8 mouse cellular contexts compared by ENCODE assay signal in genomic region chr13:51101016-51101776, GRCm38 (mm10). TPM values are rescaled to one million over a fixed set of nuclear protein-coding genes. Genes with fewer than 3 reads are reported as not detected.
DNase-seq lines count a peak whose midpoint lies in the region; ATAC-seq and TF ChIP-seq lines count a peak whose summit lies in the region.

No protein-coding gene starts in this region.

- H3K4me3 ChIP-seq in C2C12 (ENCODE audit: insufficient read depth, poor library complexity, severe bottlenecking) = peak overlapping the region; percentile 64
- peak overlapping the region; percentile 85 for H3K4me3 ChIP-seq in forebrain, embryonic 12.5 days (replicated peaks)
- H3K4me3 ChIP-seq in liver, embryonic 16.5 days (ENCODE audit: low read depth, low read length) = peak overlapping the region; percentile 76
- peak overlapping the region; percentile 88 for H3K4me3 ChIP-seq in neural tube, embryonic 11.5 days (ENCODE audit: low read depth, low read length)
- H3K4me3 ChIP-seq in stomach, embryonic 16.5 days (replicated peaks; ENCODE audit: low read length) = peak overlapping the region; percentile 83

- WGBS in forebrain, embryonic 12.5 days = 1% methylated on average over 53 of the region's 89 CpGs
- under 1% methylated on average over 55 of the region's 89 CpGs for WGBS in liver, embryonic 16.5 days (ENCODE audit: insufficient replicate concordance)
- WGBS in neural tube, embryonic 11.5 days = 3% methylated on average over 46 of the region's 89 CpGs
- WGBS in stomach, embryonic 16.5 days = under 1% methylated on average over 64 of the region's 89 CpGs

- peak overlapping the region; percentile 91 for H3K27ac ChIP-seq in forebrain, embryonic 12.5 days
- H3K27ac ChIP-seq in liver, embryonic 16.5 days (ENCODE audit: low read length) = peak overlapping the region; percentile 74
- H3K27ac ChIP-seq in neural tube, embryonic 11.5 days (ENCODE audit: low read depth, low read length) = peak overlapping the region; percentile 92
- H3K27ac ChIP-seq in stomach, embryonic 16.5 days (ENCODE audit: low read length) = peak overlapping the region; percentile 95

- peaks cover 9% of the 10 kb centered on the region for H3K4me1 ChIP-seq in forebrain, embryonic 12.5 days
- H3K4me1 ChIP-seq in liver, embryonic 16.5 days (ENCODE audit: control insufficient read depth, low read depth, low read length) = peaks cover 3% of the 10 kb centered on the region
- 0 out of 2 replicates have a peak, but pooled peaks cover 6% of the 10 kb centered on the region for H3K4me1 ChIP-seq in neural tube, embryonic 11.5 days (ENCODE audit: control insufficient read depth, insufficient read depth, low read length)
- H3K4me1 ChIP-seq in stomach, embryonic 16.5 days (ENCODE audit: control insufficient read depth, insufficient read depth, low read length) = peaks cover 10% of the 10 kb centered on the region

- peak; percentile 11 to 31 for DNase-seq in adrenal gland, postnatal 4 days (ENCODE audit: low spot score in 2 of 2)
- peak; percentile 63 to 71 for DNase-seq in heart, postnatal 10 days
- peak; percentile 31 to 69 for DNase-seq in kidney, postnatal 36 days
- DNase-seq in neural tube, embryonic 11.5 days (ENCODE audit: low spot score) = peak; percentile 75

- intact Hi-C loops in heart, postnatal 10 days (cut with DNase I) = loop anchor here (5.0 kb wide), 3 partner anchors 71 to 316 kb away; partner anchors contain the start of gene Nxnl2

- H3ac ChIP-seq in C2C12 (ENCODE audit: control insufficient read depth, insufficient read length, low read depth) = peak overlapping the region; percentile 98

- peak; percentile 87 for TF ChIP-seq CTCF in C2C12 (IDR thresholded peaks at IDR 0.05; ENCODE audit: control insufficient read depth, insufficient read depth, insufficient read length)

- H3K4me2 ChIP-seq in forebrain, embryonic 12.5 days = peak overlapping the region; percentile 57
- H3K4me2 ChIP-seq in liver, embryonic 16.5 days (ENCODE audit: low read depth, low read length) = peak overlapping the region; percentile 88
- H3K4me2 ChIP-seq in neural tube, embryonic 11.5 days (ENCODE audit: low read depth) = peak overlapping the region; percentile 37
- H3K4me2 ChIP-seq in stomach, embryonic 16.5 days (ENCODE audit: low read depth, low read length) = peak overlapping the region; percentile 60

- ATAC-seq in forebrain, embryonic 12.5 days (ENCODE audit: low FRiP score) = peak; percentile 72
- ATAC-seq in liver, embryonic 16.5 days (ENCODE audit: low read depth) = peak; percentile 76
- peak; percentile 81 for ATAC-seq in neural tube, embryonic 11.5 days (ENCODE audit: insufficient read depth, low FRiP score, low TSS enrichment)
- ATAC-seq in stomach, embryonic 16.5 days (ENCODE audit: insufficient read depth, low FRiP score) = peak; percentile 80

- peaks cover 49% of the 10 kb centered on the region for H3K79me3 ChIP-seq in C2C12 (ENCODE audit: low read depth)

- H3K79me2 ChIP-seq in C2C12 (ENCODE audit: control insufficient read depth, insufficient read depth) = peaks cover 52% of the 10 kb centered on the region

- H3K36me3 ChIP-seq in C2C12 (ENCODE audit: control insufficient read depth, insufficient read depth) = peaks cover 7% of the 10 kb centered on the region
- H3K36me3 ChIP-seq in forebrain, embryonic 12.5 days (replicated peaks) = peaks cover 25% of the 10 kb centered on the region
- 0 out of 2 replicates have a peak, but pooled peaks cover 3% of the 10 kb centered on the region for H3K36me3 ChIP-seq in liver, embryonic 16.5 days (ENCODE audit: control insufficient read depth, insufficient read depth)
- H3K36me3 ChIP-seq in neural tube, embryonic 11.5 days (ENCODE audit: control insufficient read depth, insufficient read depth, low read length) = no peaks in the 10 kb centered on the region
- H3K36me3 ChIP-seq in stomach, embryonic 16.5 days (ENCODE audit: control insufficient read depth, insufficient read depth, low read length) = 0 out of 2 replicates have a peak, but pooled peaks cover 5% of the 10 kb centered on the region

- H3K27me3 ChIP-seq in C2C12 (ENCODE audit: control insufficient read depth, insufficient read depth, insufficient read length) = no peaks in the 10 kb centered on the region
- H3K27me3 ChIP-seq in forebrain, embryonic 12.5 days = no peaks in the 10 kb centered on the region
- H3K27me3 ChIP-seq in liver, embryonic 16.5 days (ENCODE audit: control insufficient read depth, insufficient read depth, low read depth, low read length) = no peaks in the 10 kb centered on the region; the same call in 1 of the 2 replicates
- H3K27me3 ChIP-seq in neural tube, embryonic 11.5 days (ENCODE audit: control insufficient read depth, insufficient read depth, low read length) = no peaks in the 10 kb centered on the region
- no peaks in the 10 kb centered on the region for H3K27me3 ChIP-seq in stomach, embryonic 16.5 days (ENCODE audit: control insufficient read depth, insufficient read depth, low read length)

- peak overlapping the region; percentile 95 for H3K9ac ChIP-seq in forebrain, embryonic 12.5 days
- H3K9ac ChIP-seq in liver, embryonic 16.5 days (ENCODE audit: low read depth, low read length) = peak overlapping the region; percentile 78
- peak overlapping the region; percentile 98 for H3K9ac ChIP-seq in neural tube, embryonic 11.5 days (ENCODE audit: low read length)
- peak overlapping the region; percentile 94 for H3K9ac ChIP-seq in stomach, embryonic 16.5 days (ENCODE audit: low read length)

- H3K9me3 ChIP-seq in forebrain, embryonic 12.5 days = peaks cover 18% of the 10 kb centered on the region
- H3K9me3 ChIP-seq in liver, embryonic 16.5 days (replicated peaks; ENCODE audit: control insufficient read depth, low read length) = no peaks in the 10 kb centered on the region
- H3K9me3 ChIP-seq in neural tube, embryonic 11.5 days (ENCODE audit: control insufficient read depth, low read length) = peaks cover 5% of the 10 kb centered on the region; the same call in 1 of the 2 replicates
- H3K9me3 ChIP-seq in stomach, embryonic 16.5 days (replicated peaks; ENCODE audit: control insufficient read depth, low read length) = 0 out of 2 replicates have a peak, but pooled peaks cover 5% of the 10 kb centered on the region

TF ChIP-seq in C2C12, 6 proteins besides CTCF, POLR2A, EP300 and RAD21:
- TF ChIP-seq MYOG (IDR thresholded peaks at IDR 0.05; ENCODE audit: control insufficient read depth, extremely low read depth, insufficient read length) (no peak), CEBPB (IDR thresholded peaks at IDR 0.05; ENCODE audit: low read depth) (no peak), USF1 (IDR thresholded peaks at IDR 0.05; ENCODE audit: low read depth) (no peak), MAX (IDR thresholded peaks at IDR 0.05) (no peak), MYOD1 (IDR thresholded peaks at IDR 0.05; ENCODE audit: control insufficient read depth, insufficient read length, low read depth) (no peak), FOSL1 (IDR thresholded peaks at IDR 0.05; ENCODE audit: insufficient read depth, low read length, poor library complexity, severe bottlenecking) (no peak)

RNA-seq across cellular contexts. Expression of gene Spin1, which starts 0.5 kb away (rescaled TPM):
- polyA plus RNA-seq in C2C12 (2012; fragmentation: generic; extraction: Trizol) = 21.2 TPM
- total RNA-seq in adrenal gland, postnatal 4 days (2021) = 100 to 1,000 TPM; 104 to 105 TPM
- 120 and 129 TPM in 2 replicates for polyA plus RNA-seq in forebrain, embryonic 12.5 days (2016; fragmentation: Nextera tagmentation; extraction: Ambion mirVana)
- total RNA-seq in heart, postnatal 10 days (2021) = 10 to 100 TPM; 56.7 to 61.8 TPM
- polyA plus RNA-seq in liver, embryonic 16.5 days (2015; fragmentation: Nextera tagmentation; extraction: Ambion mirVana) = 9.7 and 10.4 TPM in 2 replicates
- 116 and 117 TPM in 2 replicates for polyA plus RNA-seq in neural tube, embryonic 11.5 days (2014; fragmentation: Nextera tagmentation; extraction: Ambion mirVana)
- polyA plus RNA-seq in stomach, embryonic 16.5 days (2015; fragmentation: Nextera tagmentation; extraction: Ambion mirVana) = 64.8 and 66.5 TPM in 2 replicates

Comparison
In these comparisons a context has a peak if more than half of its experiments do, and no peak if none do; other contexts are left out.
1. Peak in every context shown above with its lines: DNase-seq, ATAC-seq, H3K4me3 ChIP-seq and H3K27ac ChIP-seq.
2. DNase-seq: peak in every context shown above with its lines; median percentile 75 in neural tube, embryonic 11.5 days; 67 in heart, postnatal 10 days; 50 in kidney, postnatal 36 days; 21 in adrenal gland, postnatal 4 days.
3. H3K4me2 ChIP-seq: peak in every context shown above with its lines; median percentile 88 in liver, embryonic 16.5 days; 60 in stomach, embryonic 16.5 days; 57 in forebrain, embryonic 12.5 days; 37 in neural tube, embryonic 11.5 days.